Mouse (Mus musculus) cerebellum, adult 2 months (tissue): ENCODE measurements around the gene Tex50. TPM values are rescaled to one million over a fixed set of nuclear protein-coding genes. Genes with fewer than 3 reads are reported as not detected.
"Not testable (repeated sequence)": the region's sequence is repeated elsewhere in the genome, so short reads cannot be mapped to it uniquely, and the experiment has no call there.

Experiments
- DNase-seq, 2 experiments: peaks; one replicate each; pipeline ENCODE4 v3.0.0; 2021
- H3K27ac ChIP-seq: fragments of 200-500 bp; 2 replicates; pipeline ENCODE4 v1.5.1; 2012; ENCODE audit warnings: low read length, control low read depth, inconsistent platforms; ENCODE audit not compliant: insufficient read depth
- H3K27me3 ChIP-seq: fragments of 200-500 bp; 2 replicates; pipeline ENCODE4 v1.6.1; 2012; ENCODE audit warnings: inconsistent platforms, mild to moderate bottlenecking, low read length, moderate library complexity; ENCODE audit not compliant: control insufficient read depth, insufficient read depth
- H3K4me1 ChIP-seq: fragments of 200-500 bp; 2 replicates; pipeline ENCODE4 v1.6.1; 2011; ENCODE audit warnings: low read length; ENCODE audit not compliant: control insufficient read depth, insufficient read depth
- H3K4me3 ChIP-seq: fragments of 200-500 bp; replicated peaks from 2 replicates; pipeline ENCODE3; 2011; ENCODE audit warnings: mild to moderate bottlenecking, low read depth, low read length, control low read depth; ENCODE audit not compliant: insufficient read depth
- CTCF ChIP-seq: fragments of 200-500 bp; IDR thresholded peaks from 2 replicates; pipeline ENCODE4 v1.5.1; 2011; ENCODE audit warnings: low read depth, mild to moderate bottlenecking, control low read depth, low read length, moderate library complexity, borderline replicate concordance; ENCODE audit not compliant: insufficient read depth
- POLR2A ChIP-seq: fragments of 200-500 bp; IDR thresholded peaks from 2 replicates; pipeline ENCODE4 v1.6.1; 2011; ENCODE audit warnings: low read length, control low read depth, borderline replicate concordance; ENCODE audit not compliant: insufficient read depth
- WGBS: fragments of 180-500 bp; shearing (Covaris S2); methylation state at CpG from one replicate; pipeline ENCODE4 v1.1.7; 2018; 5-methylcytosine and 5-hydroxymethylcytosine counted together
- polyA plus RNA-seq: library from polyadenylated mRNA; depleted of rRNA; stranded (reverse); fragments of >200 nt; gene quantifications from 2 replicates; pipeline ENCODE4 v1.2.3, GENCODE M21; 2012

The Tex50 gene
- polyA plus RNA-seq, 1 experiment = not detected

- peak; percentile 22 to 39 for DNase-seq
- H3K27me3 ChIP-seq = no peaks in the 10 kb centered on the region
- H3K4me3 ChIP-seq = no peak overlapping the region
- no peak overlapping the region for H3K27ac ChIP-seq
- TF ChIP-seq POLR2A = no peak
- TF ChIP-seq CTCF = peak; percentile 46; the same call in 1 of the 2 replicates
- no peaks in the 10 kb centered on the region for H3K4me1 ChIP-seq
- WGBS = 52% methylated on average over 8 of the region's 8 CpGs
Observed at GRCm38 (mm10) chr1:161180674-161181073, 21.6 kb upstream of the Tex50 start.

DNA sequence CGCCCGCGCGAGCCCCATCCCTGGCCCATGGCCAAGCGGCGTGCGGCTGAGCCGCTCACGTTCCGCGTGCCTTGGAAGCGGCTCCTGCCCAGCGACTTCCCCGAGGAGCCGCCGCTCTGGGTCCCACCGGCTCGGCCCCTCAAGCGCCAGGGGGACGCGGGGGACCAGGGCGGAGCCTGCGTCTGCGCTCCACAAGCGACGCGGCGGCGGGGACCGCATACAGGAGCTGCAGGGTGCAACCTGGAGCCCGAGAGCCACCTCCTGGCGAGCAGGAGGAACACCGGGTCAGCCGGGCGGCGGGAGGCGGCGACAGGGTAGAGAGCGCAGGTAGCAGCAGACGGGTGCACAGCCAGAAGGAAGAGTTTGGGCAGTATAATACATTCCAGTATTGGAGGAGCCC lies 11.5 kb upstream of the Tex50 start:
- DNase-seq = peak; percentile 67 to 74
- H3K27me3 ChIP-seq = no peaks in the 10 kb centered on the region
- under 1% methylated on average over 40 of the region's 40 CpGs for WGBS
- no peak overlapping the region for H3K27ac ChIP-seq
- TF ChIP-seq CTCF = peak; percentile 34; the same call in 1 of the 2 replicates
- TF ChIP-seq POLR2A = no peak
- no peaks in the 10 kb centered on the region for H3K4me1 ChIP-seq
- H3K4me3 ChIP-seq = peak overlapping the region; percentile 43

- 63% methylated on average over 4 of the region's 4 CpGs for WGBS
Observed at GRCm38 (mm10) chr1:161160266-161160665, 1.2 kb upstream of the Tex50 start.

DNA sequence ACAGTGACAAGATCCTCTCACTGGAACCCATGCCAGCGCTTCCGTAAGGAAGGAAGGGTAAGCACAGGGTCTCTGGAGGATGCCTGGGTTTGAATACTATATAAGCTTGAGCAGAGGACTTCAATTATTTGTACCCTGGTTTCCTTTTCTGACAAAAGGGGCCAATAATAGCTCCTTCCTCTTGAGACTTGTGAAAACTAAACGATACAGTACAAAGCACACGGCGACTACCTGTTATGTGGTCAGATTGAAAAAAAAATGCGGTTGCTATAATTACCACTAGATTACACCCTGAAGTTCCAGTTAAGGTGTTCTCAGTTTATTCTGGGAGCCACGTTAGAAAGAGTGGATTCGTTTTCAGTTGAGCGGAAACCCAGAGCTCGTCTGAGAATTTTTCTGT lies 2.6 kb downstream of the Tex50 start:
- Histone ChIP-seq H3K4me3 (no peak overlapping the region), H3K4me1 (no peaks in the 10 kb centered on the region), H3K27me3 (no peaks in the 10 kb centered on the region), H3K27ac (no peak overlapping the region)
- WGBS = 86% methylated on average over 10 of the region's 10 CpGs
- no peak for TF ChIP-seq POLR2A
- no peak for TF ChIP-seq CTCF
- DNase-seq = no peak

More at GRCm38 (mm10) chr1:161160266-161160665, 1.2 kb upstream of the Tex50 start:
- no peak overlapping the region for H3K4me3 ChIP-seq
- H3K4me1 ChIP-seq = no peaks in the 10 kb centered on the region
- H3K27me3 ChIP-seq = no peaks in the 10 kb centered on the region
- DNase-seq = no peak
- no peak for TF ChIP-seq POLR2A
- TF ChIP-seq CTCF = no peak
- no peak overlapping the region for H3K27ac ChIP-seq

GRCm38 (mm10) chr1:161151098-161151497 lies 8.0 kb downstream of the Tex50 start:
- TF ChIP-seq CTCF (no peak), POLR2A (no peak)
- 46% methylated on average over 6 of the region's 6 CpGs for WGBS
- Histone ChIP-seq H3K27ac (no peak overlapping the region), H3K27me3 (no peaks in the 10 kb centered on the region), H3K4me1 (no peaks in the 10 kb centered on the region), H3K4me3 (no peak overlapping the region)
- no peak for DNase-seq

GRCm38 (mm10) chr1:161147888-161148287 lies 11.2 kb downstream of the Tex50 start:
- no peaks in the 10 kb centered on the region for H3K27me3 ChIP-seq
- no peaks in the 10 kb centered on the region for H3K4me1 ChIP-seq
- TF ChIP-seq CTCF = no peak
- no peak for TF ChIP-seq POLR2A
- DNase-seq = no peak
- no peak overlapping the region for H3K4me3 ChIP-seq
- no peak overlapping the region for H3K27ac ChIP-seq
- 70% methylated on average over 2 of the region's 2 CpGs for WGBS

GRCm38 (mm10) chr1:161145611-161146010 lies 13.5 kb downstream of the Tex50 start:
- H3K4me1 ChIP-seq, DNase-seq, H3K27ac ChIP-seq, H3K4me3 ChIP-seq, H3K27me3 ChIP-seq: not testable (repeated sequence)
- 87% methylated on average over 8 of the region's 8 CpGs for WGBS

- DNase-seq = no peak
- TF ChIP-seq CTCF = no peak
- TF ChIP-seq POLR2A = no peak
- no peak overlapping the region for H3K27ac ChIP-seq
Observed at GRCm38 (mm10) chr1:161143216-161143615, 15.9 kb downstream of the Tex50 start.

More at GRCm38 (mm10) chr1:161143216-161143615, 15.9 kb downstream of the Tex50 start:
- 92% methylated on average over 7 of the region's 7 CpGs for WGBS
- H3K27me3 ChIP-seq = no peaks in the 10 kb centered on the region
- H3K4me3 ChIP-seq = no peak overlapping the region
- no peaks in the 10 kb centered on the region for H3K4me1 ChIP-seq
